Mouse (Mus musculus): ENCODE results near the gene Cops7b. TPM values are rescaled to one million over a fixed set of nuclear protein-coding genes. Genes with fewer than 3 reads are reported as not detected.

The Cops7b gene
- polyA plus RNA-seq, 1 experiment = 32.2 TPM

- no peak overlapping the region for H3K27ac ChIP-seq (ENCODE audit: control insufficient read depth, insufficient read depth, low read depth, low read length)
- no peak for TF ChIP-seq POLR2A (IDR thresholded peaks at IDR 0.05; ENCODE audit: control insufficient read depth, low read depth, low read length)
- TF ChIP-seq CTCF (IDR thresholded peaks at IDR 0.05; ENCODE audit: control insufficient read depth, insufficient read depth, insufficient replicate concordance, low read depth, low read length) = no peak
- H3K27me3 ChIP-seq (ENCODE audit: control insufficient read depth, insufficient read depth, low read length) = no peaks in the 10 kb centered on the region
- no peak overlapping the region for H3K4me3 ChIP-seq (ENCODE audit: control insufficient read depth, low read depth, low read length)
- H3K4me1 ChIP-seq (ENCODE audit: control insufficient read depth, insufficient read depth, low read length) = no peaks in the 10 kb centered on the region; the same call in 1 of the 2 replicates
- H3K36me3 ChIP-seq (ENCODE audit: control insufficient read depth, insufficient read depth, low read length) = no peaks in the 10 kb centered on the region
Observed at GRCm38 (mm10) chr1:86657071-86657470, 74.4 kb downstream of the Cops7b start.

Other genes starting within 250 kb of the Cops7b start
- gene Ncl, start 223.5 kb upstream of the Cops7b start, polyA plus RNA-seq (2012; rRNA removed) = 5.1 and 5.7 TPM in 2 replicates
- gene Nmur1, start 156.7 kb upstream of the Cops7b start, polyA plus RNA-seq (2012; rRNA removed) = 11.7 and 23.8 TPM in 2 replicates
- 140 and 142 TPM in 2 replicates for gene Tex44, start 156.6 kb upstream of the Cops7b start, polyA plus RNA-seq (2012; rRNA removed)
- 126 and 135 TPM in 2 replicates for gene Ptma, start 56.2 kb upstream of the Cops7b start, polyA plus RNA-seq (2012; rRNA removed)
- gene Pde6d, start 275 bp upstream of the Cops7b start, polyA plus RNA-seq (2012; rRNA removed) = 70.0 and 73.7 TPM in 2 replicates
- gene Nppc, start 87.7 kb downstream of the Cops7b start, polyA plus RNA-seq (2012; rRNA removed) = 0.23 and 0.26 TPM in 2 replicates
- 27.5 and 29.4 TPM in 2 replicates for gene Dis3l2, start 120.9 kb downstream of the Cops7b start, polyA plus RNA-seq (2012; rRNA removed)

Measured in testis, adult 2 months (tissue).